Mouse (Mus musculus): ENCODE results near the gene Atp2b4.
"Not testable (repeated sequence)": the region's sequence is repeated elsewhere in the genome, so short reads cannot be mapped to it uniquely, and the experiment has no call there.

Gene Atp2b4

DNA sequence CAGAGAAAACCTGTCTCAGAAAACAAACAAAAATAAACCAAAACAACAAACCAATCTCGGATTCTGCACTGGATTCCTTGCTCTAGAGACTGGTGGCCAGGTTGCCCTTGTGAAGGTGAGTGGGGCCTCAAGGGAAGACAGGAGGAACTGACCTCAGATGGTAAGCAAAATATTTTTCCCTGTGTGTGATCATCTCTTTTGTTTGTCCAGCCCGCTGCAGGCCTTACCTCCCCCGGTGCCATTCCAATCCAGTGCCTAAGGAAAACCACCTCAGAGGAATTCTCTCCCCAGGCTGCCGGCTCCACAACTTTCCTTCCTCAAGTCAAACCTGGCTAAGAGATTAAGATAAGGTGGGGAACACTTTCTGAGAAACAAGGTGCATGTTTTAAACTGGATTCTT, 108.6 kb downstream of the Atp2b4 start:
- DNase-seq, result no peak

- DNase-seq, result no peak
Measured at GRCm38 (mm10) chr1:133691046-133691445, 109.8 kb downstream of the Atp2b4 start.

GRCm38 (mm10) chr1:133689897-133690296, 110.9 kb downstream of the Atp2b4 start, which contains the start of gene Lax1:
Gene Lax1, minus strand, starts transcription at chr1:133690108.
- DNase-seq, result peak; percentile 75

- DNase-seq, result no peak
Measured at GRCm38 (mm10) chr1:133688301-133688700, 112.5 kb downstream of the Atp2b4 start.

GRCm38 (mm10) chr1:133685749-133686519, 114.9 kb downstream of the Atp2b4 start:
- DNase-seq, result no peak

GRCm38 (mm10) chr1:133671801-133672200, 129.0 kb downstream of the Atp2b4 start:
- DNase-seq, result no peak

DNA sequence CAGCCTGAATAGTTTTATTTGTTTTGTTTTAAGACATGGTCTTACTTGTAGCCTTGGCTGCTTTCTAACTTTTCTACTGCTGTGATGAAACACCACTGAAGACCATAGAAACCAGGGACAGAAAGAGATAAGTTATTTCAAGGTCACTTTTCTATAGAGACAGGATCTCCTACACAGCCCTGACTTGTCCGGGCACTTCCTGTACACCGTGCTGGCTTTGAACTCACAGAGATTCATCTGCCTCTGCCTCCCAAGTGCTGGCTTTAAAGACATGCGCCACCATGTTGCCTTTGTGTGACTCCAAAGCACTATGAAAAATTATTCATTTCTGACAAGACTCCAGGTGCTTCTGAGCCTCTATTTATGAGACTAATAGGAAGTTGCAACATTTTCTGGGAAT, 129.6 kb downstream of the Atp2b4 start:
- DNase-seq, result no peak

DNA sequence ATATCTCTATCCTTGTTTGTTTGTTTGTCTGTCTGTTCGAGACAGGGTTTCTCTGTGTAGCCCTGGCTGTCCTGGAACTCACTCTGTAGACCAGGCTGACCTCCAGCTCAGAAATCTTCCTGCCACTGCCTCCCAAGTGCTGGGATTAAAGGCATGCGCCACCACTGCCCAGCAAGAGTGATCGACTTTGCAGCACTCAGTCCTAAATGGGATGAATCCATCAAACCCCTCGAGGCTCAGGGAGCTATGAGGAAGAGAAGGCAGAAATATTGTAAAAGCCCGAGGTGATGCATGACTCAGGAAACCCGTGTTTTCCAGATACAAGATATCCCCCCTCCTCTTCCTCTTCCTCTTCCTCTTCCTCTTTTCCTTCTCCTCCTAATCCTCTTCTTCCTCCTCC, 130.1 kb downstream of the Atp2b4 start:
- no peak for DNase-seq

GRCm38 (mm10) chr1:133670190-133670589, 130.7 kb downstream of the Atp2b4 start:
- no peak for DNase-seq

DNA sequence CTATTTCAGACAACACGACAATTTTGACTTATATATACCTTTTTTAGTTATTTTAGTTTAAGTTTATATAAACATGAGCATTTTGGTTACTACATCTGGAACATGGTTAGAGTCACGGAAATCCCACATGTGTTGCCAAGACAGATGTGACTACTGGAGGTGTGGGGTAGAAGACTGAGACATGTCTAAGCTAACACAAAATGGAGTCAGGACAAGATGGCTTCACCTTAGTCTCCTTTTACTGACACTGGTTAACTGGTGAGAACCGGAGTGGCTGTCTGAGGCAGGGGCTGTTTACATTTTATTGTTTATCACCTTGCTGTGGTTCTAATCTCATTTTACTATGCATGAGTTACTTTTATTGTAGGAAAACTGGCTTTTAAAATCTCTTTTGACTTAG, 132.2 kb downstream of the Atp2b4 start:
- no peak for DNase-seq

DNA sequence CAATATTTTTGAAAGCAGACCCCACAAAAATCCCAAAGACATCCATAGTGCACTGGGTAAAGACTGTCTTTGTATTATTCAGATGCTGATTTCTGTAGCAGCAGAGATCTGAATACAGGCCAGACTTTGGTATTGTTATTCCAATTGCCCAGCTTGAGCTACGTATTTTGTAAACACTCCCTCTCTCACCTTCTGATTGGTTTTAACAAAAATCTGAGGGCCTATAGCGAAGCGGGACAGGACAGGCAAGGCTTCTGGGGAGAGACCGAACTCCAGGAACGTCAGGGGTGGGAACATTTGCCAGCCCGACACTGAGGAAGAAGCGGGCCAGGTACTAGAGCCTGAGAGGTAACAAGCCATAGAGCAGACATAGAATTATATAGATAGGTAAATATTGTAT, 133.1 kb downstream of the Atp2b4 start:
- DNase-seq, result no peak

GRCm38 (mm10) chr1:133665713-133666112, 135.1 kb downstream of the Atp2b4 start:
- DNase-seq, result not testable (repeated sequence)

- no peak for DNase-seq
Measured at GRCm38 (mm10) chr1:133664203-133664970, 136.5 kb downstream of the Atp2b4 start.

- no peak for DNase-seq
Measured at GRCm38 (mm10) chr1:133663427-133663826, 137.4 kb downstream of the Atp2b4 start.

DNA sequence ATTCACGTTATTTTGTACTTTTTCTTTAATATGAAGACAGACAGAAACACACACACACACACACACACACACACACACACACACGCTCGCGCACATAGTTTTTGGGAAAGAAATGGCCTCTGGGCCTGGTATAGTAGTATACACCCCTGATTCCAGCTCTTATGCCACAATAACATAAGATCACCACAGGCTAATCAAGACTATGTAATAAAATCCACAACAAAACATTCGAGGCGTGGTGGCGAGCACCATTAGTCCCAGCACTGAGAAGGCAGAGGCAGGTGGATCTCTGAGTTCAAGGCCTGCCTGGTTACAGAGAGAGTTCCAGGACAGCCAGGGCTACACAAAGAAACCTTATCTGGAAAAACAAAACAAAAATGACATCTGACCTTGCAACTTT, 137.9 kb downstream of the Atp2b4 start:
- no peak for DNase-seq

DNA sequence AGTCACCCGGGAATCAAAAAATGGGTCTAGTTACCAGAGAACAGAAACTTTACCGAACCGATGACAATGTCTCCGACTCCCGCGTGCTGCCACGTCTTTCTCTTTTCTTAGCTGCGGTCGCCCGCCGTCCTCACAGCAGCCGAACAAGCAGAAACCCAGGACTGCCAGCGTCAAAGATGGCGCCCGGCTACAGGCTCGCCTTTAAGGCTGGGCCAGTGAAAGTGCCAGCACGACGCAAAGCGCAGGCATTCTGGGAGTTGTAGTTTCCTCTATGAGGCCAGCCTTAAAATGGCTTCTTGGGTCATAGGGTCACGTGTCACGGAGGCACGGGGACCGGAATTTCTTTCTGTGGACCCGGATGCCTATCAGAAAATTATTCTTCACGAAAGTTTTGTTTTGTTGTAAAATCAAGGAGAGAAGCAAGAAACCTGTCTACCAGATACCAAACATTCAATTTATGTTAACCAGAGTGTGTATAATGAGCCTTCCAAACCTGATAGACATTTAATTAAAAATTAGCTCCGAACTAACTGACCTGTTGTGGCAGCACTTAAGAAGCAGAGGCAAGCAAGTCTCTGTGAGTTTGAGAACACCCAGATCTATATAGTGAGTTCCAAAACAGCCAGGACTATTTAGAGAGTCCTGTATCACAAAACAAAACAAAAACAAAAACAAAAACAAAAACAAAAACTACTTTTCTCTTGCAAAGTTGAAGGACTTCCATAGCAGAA, 139.5 kb downstream of the Atp2b4 start, which contains the start of gene Gm38394:
TSS of gene Gm38394 (minus strand) at position 116 of the 731 bp plus-strand sequence.
- DNase-seq, result peak; percentile 91

DNA sequence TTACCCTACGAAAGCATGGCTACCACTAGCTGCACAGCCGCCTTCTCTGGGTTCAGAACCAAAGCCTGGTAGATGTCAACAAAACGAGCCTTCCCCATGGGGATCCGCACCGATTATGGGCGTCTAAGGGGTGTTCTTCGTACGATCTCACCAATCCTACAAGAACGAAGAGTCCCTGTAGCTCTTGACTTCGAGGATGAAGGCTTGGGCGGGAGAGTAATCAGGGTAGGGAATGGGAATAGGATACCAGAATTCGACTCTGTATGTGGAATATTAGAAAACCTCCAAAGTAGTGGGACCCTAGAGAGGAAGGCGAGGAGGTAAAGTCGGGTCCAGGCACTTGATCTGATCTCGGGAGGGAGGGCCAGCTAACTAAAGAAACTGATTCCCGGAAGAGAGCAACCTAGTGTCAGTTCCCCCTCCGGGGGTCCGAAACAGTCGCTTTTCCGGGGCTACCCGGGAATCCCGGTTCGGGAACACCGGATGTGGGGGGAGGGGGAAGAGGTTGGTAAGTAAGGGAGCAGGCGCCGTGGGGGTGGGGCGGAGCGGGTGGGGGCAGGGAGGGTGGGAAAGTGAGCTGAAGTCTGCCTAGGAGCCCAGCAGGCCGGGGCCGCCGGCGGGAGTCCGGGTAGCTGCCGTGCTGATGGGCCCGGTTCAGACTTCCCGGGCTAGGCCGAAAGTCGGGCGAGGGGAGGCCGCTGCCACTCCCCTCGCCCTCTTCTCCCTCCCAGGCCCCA, 140.2 kb downstream of the Atp2b4 start, which contains the start of gene Zbed6:
TSS of gene Zbed6 (minus strand) at position 420 of the 737 bp plus-strand sequence.
- DNase-seq, result peak; percentile 70

DNA sequence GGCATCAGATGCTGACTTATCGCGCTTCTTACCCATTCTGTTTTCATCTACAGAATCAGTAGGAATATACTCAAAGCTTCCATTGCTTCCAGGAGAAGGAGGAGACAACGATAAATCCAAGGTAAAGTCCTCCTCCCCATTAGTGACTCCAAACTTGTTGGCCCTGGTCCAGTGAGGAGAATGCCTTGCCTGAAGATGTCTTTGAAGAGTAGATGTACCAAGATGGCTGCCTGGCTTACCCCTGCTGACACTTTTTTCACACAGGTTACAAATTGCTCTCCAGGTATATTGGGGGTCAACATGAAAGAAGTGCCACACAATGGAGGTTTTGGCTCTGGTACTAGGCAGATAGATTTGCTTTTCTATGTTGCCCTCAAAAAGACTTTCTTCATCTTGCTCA, 142.0 kb downstream of the Atp2b4 start:
- DNase-seq, result no peak

GRCm38 (mm10) chr1:133656811-133657210, 144.0 kb downstream of the Atp2b4 start:
- DNase-seq, result no peak

DNA sequence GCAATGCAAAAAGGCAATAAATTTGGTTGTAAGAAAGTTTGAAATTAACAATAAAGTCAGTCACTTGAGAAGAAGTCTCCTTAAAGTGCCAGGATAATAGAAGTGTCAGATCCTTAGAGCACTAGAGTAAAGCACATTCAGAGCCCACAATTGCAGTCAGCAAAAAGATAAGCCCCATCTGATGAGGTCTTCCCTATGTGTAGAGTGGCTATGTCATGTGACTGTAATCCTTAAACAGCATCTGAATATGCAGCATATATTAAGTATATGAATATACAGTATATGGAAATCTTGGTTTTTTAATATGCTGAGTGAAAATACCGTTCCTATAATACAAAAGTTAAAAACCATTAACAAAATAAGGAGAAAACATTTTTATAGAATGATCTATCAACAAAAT, 147.8 kb downstream of the Atp2b4 start:
- DNase-seq, result no peak

- no peak for DNase-seq
Measured at GRCm38 (mm10) chr1:133650288-133651055, 150.4 kb downstream of the Atp2b4 start.

Measured in thymus, postnatal 4 days (tissue).